Mouse (Mus musculus) hindbrain, embryonic 13.5 days (tissue): ENCODE measurements around the gene Hmces. TPM values are rescaled to one million over a fixed set of nuclear protein-coding genes. Genes with fewer than 3 reads are reported as not detected.
A peak's percentile ranks its signal among the peaks of the same experiment; 100 is the strongest.

Experiments
- ATAC-seq: fragments of 200-750 bp; cut with Nextera tagmentation; 2 replicates; pipeline ENCODE4 v1.8.0; 2017; ENCODE audit warnings: moderate TSS enrichment; ENCODE audit not compliant: low FRiP score
- H3K27ac ChIP-seq: fragments of 300-500 bp; sonication (generic); 2 replicates; pipeline ENCODE4 v1.5.1; 2015; ENCODE audit warnings: inconsistent platforms, mild to moderate bottlenecking, moderate library complexity
- H3K27me3 ChIP-seq: fragments of 300-500 bp; sonication (generic); 2 replicates; pipeline ENCODE4 v1.6.1; 2015; ENCODE audit warnings: mild to moderate bottlenecking, inconsistent platforms
- H3K36me3 ChIP-seq: fragments of 300-500 bp; sonication (generic); 2 replicates; pipeline ENCODE4 v1.6.1; 2015; ENCODE audit warnings: mild to moderate bottlenecking, inconsistent platforms
- H3K4me1 ChIP-seq: fragments of 300-500 bp; sonication (generic); replicated peaks from 2 replicates; pipeline ENCODE4 v1.6.1; 2015; ENCODE audit warnings: inconsistent platforms
- H3K4me2 ChIP-seq: fragments of 300-500 bp; sonication (generic); 2 replicates; pipeline ENCODE4 v1.6.1; 2015; ENCODE audit warnings: inconsistent platforms, mild to moderate bottlenecking, moderate library complexity
- H3K4me3 ChIP-seq: fragments of 300-500 bp; sonication (generic); 2 replicates; pipeline ENCODE4 v1.5.1; 2015; ENCODE audit warnings: mild to moderate bottlenecking, inconsistent platforms
- H3K9ac ChIP-seq: fragments of 300-500 bp; sonication (generic); 2 replicates; pipeline ENCODE4 v1.6.1; 2015; ENCODE audit warnings: mild to moderate bottlenecking, inconsistent platforms
- H3K9me3 ChIP-seq: fragments of 300-500 bp; sonication (generic); 2 replicates; pipeline ENCODE4 v1.6.1; 2016; ENCODE audit warnings: inconsistent platforms
- WGBS: fragments of 180-500 bp; shearing (Covaris S2); methylation state at CpG from one replicate; pipeline ENCODE4 v1.1.7; 2015; 5-methylcytosine and 5-hydroxymethylcytosine counted together
- microRNA-seq: library from miRNA; unstranded; fragments of <30 nt; microRNA quantifications from one replicate; pipeline ENCODE4, GENCODE M21; 2016
- polyA plus RNA-seq: library from polyadenylated mRNA; unstranded; fragments of >200 nt; fragmentation: Nextera tagmentation; extraction: Ambion mirVana; gene quantifications from 2 replicates; pipeline ENCODE4 v1.2.1, GENCODE M21; 2015

The Hmces gene
- polyA plus RNA-seq, 1 experiment from 2014 or later: 38.5 TPM

DNA sequence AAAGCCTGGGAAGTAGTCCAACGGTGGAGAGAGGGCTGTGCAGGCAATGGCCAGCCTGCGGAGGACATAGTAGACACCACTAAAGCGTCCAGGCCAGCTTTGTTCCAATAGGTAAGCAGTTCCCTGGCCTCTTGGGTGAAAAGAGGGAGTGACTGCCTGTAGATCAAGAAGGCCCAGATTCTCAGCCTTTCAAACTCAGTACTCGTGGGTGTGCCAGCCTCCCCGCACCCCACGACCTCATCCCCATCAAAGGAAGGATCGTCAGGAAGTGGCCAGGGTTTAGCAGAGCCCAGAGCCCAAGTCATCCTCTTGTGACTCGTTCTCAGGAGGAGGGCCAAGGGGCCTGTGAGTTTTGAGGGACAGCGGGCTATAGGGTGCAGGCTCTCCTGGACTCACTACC lies 68.8 kb downstream of the Hmces start:
- Histone ChIP-seq H3K27ac (peak overlapping the region; percentile 96; the same call in 1 of the 2 replicates), H3K4me3 (peak overlapping the region; percentile 94), H3K36me3 (peaks cover 25% of the 10 kb centered on the region), H3K27me3 (no peaks in the 10 kb centered on the region), H3K4me2 (peak overlapping the region; percentile 84), H3K4me1 (peaks cover 20% of the 10 kb centered on the region), H3K9ac (peak overlapping the region; percentile 97), H3K9me3 (no peaks in the 10 kb centered on the region)
- WGBS: 77% methylated on average over 9 of the region's 9 CpGs
- ATAC-seq: no peak

Small RNAs within 50 kb of the gene (microRNA-seq; reads per million reads assigned to microRNA genes)
- 0.70 reads per million for gene Gm47286

Other genes with a start within 250 kb of the Hmces start
- 9.9 and 10.0 TPM in 2 replicates for gene Aplf, start 241.7 kb upstream of the Hmces start, polyA plus RNA-seq
- gene Efcc1, start 183.1 kb upstream of the Hmces start, polyA plus RNA-seq: 5.9 and 6.2 TPM in 2 replicates
- 1.1 and 1.5 TPM in 2 replicates for gene Gp9, start 135.9 kb upstream of the Hmces start, polyA plus RNA-seq
- 9.3 and 9.6 TPM in 2 replicates for gene Rab43, start 101.8 kb upstream of the Hmces start, polyA plus RNA-seq
- gene Gm45140, start 78.1 kb upstream of the Hmces start, polyA plus RNA-seq: 2.0 and 2.8 TPM in 2 replicates
- 25.7 and 33.3 TPM in 2 replicates for gene Isy1, start 75.1 kb upstream of the Hmces start, polyA plus RNA-seq
- gene Cnbp, start 62.8 kb upstream of the Hmces start, polyA plus RNA-seq: 599 and 604 TPM in 2 replicates
- gene Copg1, start 26.1 kb upstream of the Hmces start, polyA plus RNA-seq: 165 and 174 TPM in 2 replicates
- 18.4 and 20.2 TPM in 2 replicates for gene H1fx, start 67.7 kb downstream of the Hmces start, polyA plus RNA-seq
- gene Rab7, start 131.3 kb downstream of the Hmces start, polyA plus RNA-seq: 290 and 303 TPM in 2 replicates
- 284 and 286 TPM in 2 replicates for gene Rpn1, start 170.5 kb downstream of the Hmces start, polyA plus RNA-seq